Mouse (Mus musculus): ENCODE measurements at regions not wholly inside any gene's neighbourhood (a gene's known extent, or its start where the extent isn't known, plus 50 kb on each side); places are given as distances from the start of the nearest gene placed in this dataset.
"Not testable (repeated sequence)": the region's sequence is repeated elsewhere in the genome, so short reads cannot be mapped to it uniquely, and the experiment has no call there.

- no peak for DNase-seq (ENCODE audit: low spot score)
These were observed 338.4 kb upstream of the Gpc6 start for GRCm38 (mm10) chr14:116586742-116587141.

- DNase-seq (ENCODE audit: low spot score): no peak
These were observed 335.6 kb upstream of the Gpc6 start for GRCm38 (mm10) chr14:116589529-116589928.

- DNase-seq (ENCODE audit: low spot score): no peak
These were observed 335.0 kb upstream of the Gpc6 start for GRCm38 (mm10) chr14:116590111-116590510.

- no peak for DNase-seq (ENCODE audit: low spot score)
These were observed 317.0 kb upstream of the Gpc6 start for GRCm38 (mm10) chr14:116608130-116608529.

- no peak for DNase-seq (ENCODE audit: low spot score)
These were observed 313.9 kb upstream of the Gpc6 start for GRCm38 (mm10) chr14:116611210-116611609.

- peak; percentile 5 for DNase-seq (ENCODE audit: low spot score)
These were observed 292.9 kb upstream of the Gpc6 start for GRCm38 (mm10) chr14:116632181-116632580.

GRCm38 (mm10) chr14:116642091-116642490 is 283.0 kb upstream of the Gpc6 start:
- no peak for DNase-seq (ENCODE audit: low spot score)

- DNase-seq (ENCODE audit: low spot score): no peak
These were observed 273.2 kb upstream of the Gpc6 start for GRCm38 (mm10) chr14:116651897-116652296.

- no peak for DNase-seq (ENCODE audit: low spot score)
These were observed 241.2 kb upstream of the Gpc6 start for GRCm38 (mm10) chr14:116683909-116684308.

- no peak for DNase-seq (ENCODE audit: low spot score)
These were observed 227.4 kb upstream of the Gpc6 start for GRCm38 (mm10) chr14:116697675-116698074.

- no peak for DNase-seq (ENCODE audit: low spot score)
These were observed 226.7 kb upstream of the Gpc6 start for GRCm38 (mm10) chr14:116698437-116698836.

GRCm38 (mm10) chr14:116734596-116734995 is 190.5 kb upstream of the Gpc6 start:
- not testable (repeated sequence) for DNase-seq (ENCODE audit: low spot score)

- no peak for DNase-seq (ENCODE audit: low spot score)
These were observed 170.5 kb upstream of the Gpc6 start for GRCm38 (mm10) chr14:116754438-116755157.

GRCm38 (mm10) chr14:116761429-116761828 is 163.7 kb upstream of the Gpc6 start:
- no peak for DNase-seq (ENCODE audit: low spot score)

GRCm38 (mm10) chr14:116771120-116771519 is 154.0 kb upstream of the Gpc6 start:
- DNase-seq (ENCODE audit: low spot score): no peak

- DNase-seq (ENCODE audit: low spot score): no peak
These were observed 153.4 kb upstream of the Gpc6 start for GRCm38 (mm10) chr14:116771671-116772070.

GRCm38 (mm10) chr14:116779661-116780060 is 145.5 kb upstream of the Gpc6 start:
- no peak for DNase-seq (ENCODE audit: low spot score)

- no peak for DNase-seq (ENCODE audit: low spot score)
These were observed 141.3 kb upstream of the Gpc6 start for GRCm38 (mm10) chr14:116783840-116784239.

- DNase-seq (ENCODE audit: low spot score): no peak
These were observed 118.6 kb upstream of the Gpc6 start for GRCm38 (mm10) chr14:116806504-116806903.

GRCm38 (mm10) chr14:116808581-116808980 is 116.5 kb upstream of the Gpc6 start:
- no peak for DNase-seq (ENCODE audit: low spot score)

- no peak for DNase-seq (ENCODE audit: low spot score)
These were observed 114.3 kb upstream of the Gpc6 start for GRCm38 (mm10) chr14:116810661-116811345.

- no peak for DNase-seq (ENCODE audit: low spot score)
These were observed 87.9 kb upstream of the Gpc6 start for GRCm38 (mm10) chr14:116837235-116837634.

- no peak for DNase-seq (ENCODE audit: low spot score)
These were observed 55.7 kb upstream of the Gpc6 start for GRCm38 (mm10) chr14:116869437-116869836.

GRCm38 (mm10) chr14:116869996-116870395 is 55.1 kb upstream of the Gpc6 start:
- no peak for DNase-seq (ENCODE audit: low spot score)
